Mouse (Mus musculus) right cerebral cortex, adult 2 months (tissue): Measurements from ENCODE around the gene Hsd17b1.

Experiments used
- DNase-seq, 2 experiments: peaks; one replicate each; pipeline ENCODE4 v3.0.0; 2021 to 2022; ENCODE audit warnings: low spot score in 2 of 2

Hsd17b1 gene

DNA sequence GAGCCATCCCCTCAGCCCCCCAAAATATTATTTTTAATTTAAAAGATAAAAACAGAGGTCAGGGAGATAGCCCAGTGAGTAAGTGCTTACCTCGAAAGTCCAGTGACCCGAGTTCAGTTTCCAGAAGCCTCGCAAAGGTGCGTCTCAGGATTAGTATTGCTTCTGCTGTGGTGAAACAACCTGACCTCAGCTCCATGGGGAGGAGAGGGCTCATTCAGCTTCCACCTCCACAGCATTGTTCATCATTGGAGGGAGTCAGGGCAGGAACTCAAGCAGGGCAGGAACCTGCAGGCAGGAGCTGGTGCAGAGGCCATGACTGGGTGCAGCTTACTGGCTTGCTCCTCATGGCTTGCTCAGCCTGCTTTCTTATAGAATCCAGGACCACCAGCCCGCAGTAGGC, 17.2 kb upstream of the Hsd17b1 start:
- no peak for DNase-seq

- no peak for DNase-seq
These were observed 15.9 kb upstream of the Hsd17b1 start for GRCm38 (mm10) chr11:101062165-101062884.

- DNase-seq = no peak
These were observed 15.1 kb upstream of the Hsd17b1 start for GRCm38 (mm10) chr11:101062971-101063675.

- peak in 1 of 2 experiments; percentile 52 for DNase-seq
These were observed 14.4 kb upstream of the Hsd17b1 start for GRCm38 (mm10) chr11:101063676-101064327.

- no peak for DNase-seq
These were observed 13.7 kb upstream of the Hsd17b1 start for GRCm38 (mm10) chr11:101064462-101064861.

- DNase-seq = no peak
These were observed 13.2 kb upstream of the Hsd17b1 start for GRCm38 (mm10) chr11:101065002-101065401.

DNA sequence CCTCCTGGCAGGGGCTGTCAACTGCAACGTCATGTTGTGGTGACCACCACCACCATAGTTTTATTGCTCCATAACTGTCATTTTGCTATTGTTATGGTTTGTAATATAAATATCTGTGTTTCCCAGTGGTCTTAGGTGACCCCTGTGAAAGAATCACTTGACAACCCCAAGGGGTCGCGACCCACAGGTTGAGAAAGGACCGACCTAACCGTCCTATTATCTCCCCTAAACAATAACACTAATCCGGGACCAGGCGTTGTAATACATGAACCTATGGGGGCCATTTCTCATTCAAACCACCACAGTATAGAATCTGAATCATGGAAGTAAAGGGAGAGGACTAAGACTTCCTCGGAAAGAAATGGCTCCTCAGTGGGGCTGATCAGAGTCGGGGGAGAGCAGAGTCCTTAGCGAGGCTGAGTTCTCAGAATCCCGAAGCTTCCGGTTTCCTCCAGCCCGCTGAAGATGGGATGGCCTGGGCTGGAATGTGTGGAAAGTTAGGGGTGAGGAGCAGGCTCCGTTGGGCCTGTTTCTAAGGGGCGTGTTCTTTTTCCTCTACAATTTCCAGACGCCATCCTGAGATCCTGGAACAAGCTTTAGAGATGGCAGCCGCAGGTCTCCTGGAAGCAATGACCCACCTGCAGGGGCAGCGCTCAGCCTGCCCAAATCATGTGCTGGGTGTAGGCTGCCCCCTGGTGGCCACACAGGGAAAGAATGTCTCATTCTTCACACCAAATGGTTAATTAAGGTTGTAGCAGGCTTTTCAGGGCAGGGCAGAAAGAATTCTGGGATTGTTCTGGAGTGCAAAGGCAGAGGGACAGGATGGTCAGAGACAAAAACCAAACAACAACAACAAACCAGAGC, 11.4 kb upstream of the Hsd17b1 start:
- DNase-seq = peak; percentile 86 to 89

GRCm38 (mm10) chr11:101069391-101070188, 8.6 kb upstream of the Hsd17b1 start, which contains the start of gene Naglu:
TSS of gene Naglu (plus strand) at chr11:101070012.
- DNase-seq = peak; percentile 95 to 97

DNA sequence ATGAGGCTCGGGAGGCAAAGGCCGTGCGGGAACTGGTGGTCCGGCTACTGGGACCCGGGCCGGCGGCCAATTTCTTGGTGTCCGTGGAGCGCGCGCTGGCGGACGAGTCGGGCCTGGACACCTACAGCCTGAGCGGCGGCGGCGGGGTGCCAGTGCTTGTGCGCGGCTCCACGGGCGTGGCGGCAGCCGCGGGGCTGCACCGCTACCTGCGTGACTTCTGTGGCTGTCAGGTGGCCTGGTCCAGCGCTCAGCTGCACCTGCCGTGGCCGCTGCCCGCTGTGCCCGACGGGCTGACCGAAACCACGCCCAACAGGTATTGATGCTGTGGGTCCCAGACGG, 8.1 kb upstream of the Hsd17b1 start:
- DNase-seq = no peak

DNA sequence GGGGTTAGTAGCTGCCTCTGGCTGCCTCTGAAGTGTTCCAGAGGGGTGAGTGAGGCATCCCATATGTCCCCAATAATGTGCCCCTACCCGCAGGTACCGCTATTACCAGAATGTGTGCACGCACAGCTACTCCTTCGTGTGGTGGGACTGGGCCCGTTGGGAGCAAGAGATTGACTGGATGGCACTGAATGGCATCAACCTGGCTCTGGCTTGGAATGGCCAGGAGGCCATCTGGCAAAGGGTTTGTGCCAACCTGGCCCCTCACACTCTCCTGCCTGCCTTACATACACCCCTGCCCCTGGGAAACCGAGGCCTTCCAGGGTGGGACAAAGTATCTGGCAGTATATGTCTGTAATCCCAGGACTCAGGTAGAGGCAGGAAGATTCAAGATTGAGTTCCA, 7.2 kb upstream of the Hsd17b1 start:
- DNase-seq = no peak

DNA sequence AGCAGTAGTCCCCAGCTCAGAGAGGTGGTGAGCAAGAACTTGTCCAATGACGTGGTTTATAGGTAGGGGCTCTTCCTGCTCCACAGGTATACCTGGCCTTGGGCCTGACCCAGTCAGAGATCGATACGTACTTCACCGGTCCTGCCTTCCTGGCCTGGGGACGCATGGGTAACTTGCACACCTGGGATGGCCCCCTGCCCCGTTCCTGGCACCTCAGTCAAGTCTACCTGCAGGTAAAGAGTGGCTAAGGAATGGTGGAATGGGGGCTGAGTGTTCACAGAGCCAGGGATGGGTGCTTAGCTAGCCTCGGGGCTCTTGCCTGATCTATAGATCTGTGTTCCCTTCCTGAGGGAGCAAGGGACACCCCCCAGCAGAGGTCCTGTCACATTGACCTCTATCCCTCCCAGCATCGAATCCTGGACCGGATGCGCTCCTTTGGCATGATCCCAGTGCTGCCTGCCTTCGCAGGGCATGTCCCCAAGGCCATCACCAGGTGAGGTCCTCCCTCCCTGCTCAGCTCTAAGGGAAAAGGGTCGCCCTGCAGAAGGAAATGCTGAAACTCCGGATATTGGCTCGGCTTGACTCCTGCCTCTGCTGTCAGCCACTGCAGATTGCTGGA, 6.3 kb upstream of the Hsd17b1 start:
- DNase-seq = no peak

GRCm38 (mm10) chr11:101079746-101080145, 1.5 kb downstream of the Hsd17b1 start:
- DNase-seq = no peak

DNA sequence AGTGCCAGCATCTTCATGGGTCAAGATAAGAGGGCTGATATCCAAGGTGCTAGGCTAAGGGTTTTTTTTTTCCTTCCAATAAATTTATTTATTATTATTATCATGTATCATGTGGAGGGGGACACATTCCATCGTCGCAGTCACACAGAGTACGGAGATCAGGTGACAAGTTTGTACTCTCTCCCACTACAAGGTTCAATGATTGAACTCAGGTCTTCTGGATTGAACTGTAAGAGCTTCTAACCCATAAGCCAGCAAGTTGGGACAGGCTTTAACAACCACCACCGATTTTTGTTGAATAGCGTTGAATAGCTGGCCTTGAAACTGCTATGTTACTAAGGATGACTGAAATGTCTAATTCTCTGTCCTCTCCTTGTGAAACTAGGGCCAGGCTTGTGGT, 2.2 kb downstream of the Hsd17b1 start:
- no peak for DNase-seq

GRCm38 (mm10) chr11:101081659-101082058, 3.4 kb downstream of the Hsd17b1 start:
- DNase-seq = no peak

DNA sequence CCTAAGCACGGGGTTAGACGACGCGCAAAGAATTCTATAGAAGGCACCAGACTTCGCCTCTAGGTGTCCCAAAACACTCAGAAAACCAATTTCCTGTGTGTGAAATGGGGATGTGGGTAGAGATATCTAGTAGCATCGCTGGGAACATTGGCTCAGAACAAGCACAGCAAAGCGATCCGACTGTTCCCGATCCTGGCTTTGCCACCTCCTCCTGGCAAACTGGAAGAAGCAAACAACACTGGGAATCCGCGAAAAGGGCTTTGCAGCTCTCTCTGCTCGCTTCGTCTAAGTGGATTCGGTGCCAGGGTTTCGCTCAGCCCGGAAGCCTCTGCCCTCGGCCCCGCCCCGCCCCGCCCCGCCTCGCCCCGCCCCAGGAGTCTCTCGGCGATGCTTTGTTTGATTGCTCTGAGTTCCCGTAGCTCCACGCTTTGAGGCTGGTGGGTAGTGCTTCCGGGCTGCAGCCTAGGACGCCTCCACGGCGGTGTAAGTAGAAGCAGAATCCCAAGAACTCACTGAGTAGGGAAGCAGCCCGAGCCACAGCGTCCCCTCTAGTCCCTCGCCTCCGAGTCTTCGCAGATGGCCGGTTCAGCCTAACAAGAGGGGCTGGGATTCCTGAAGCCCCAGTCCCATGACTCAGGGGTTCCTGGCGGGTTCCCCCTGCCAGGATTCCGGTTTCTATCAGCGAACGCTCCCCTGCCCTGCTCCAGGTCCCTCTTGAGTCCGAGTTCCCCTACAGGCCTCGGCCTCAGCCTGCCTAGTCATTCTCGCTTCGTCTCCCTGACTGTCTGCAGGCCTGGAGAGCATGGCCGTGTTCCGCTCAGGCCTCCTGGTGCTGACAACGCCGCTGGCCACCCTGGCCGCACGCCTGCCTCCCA, 4.2 kb downstream of the Hsd17b1 start, which contains the start of gene Coasy:
Gene Coasy (plus strand): TSS at position 358 of the 875 bp plus-strand sequence.
- DNase-seq = peak; percentile 92

GRCm38 (mm10) chr11:101083083-101083697, 5.0 kb downstream of the Hsd17b1 start:
- no peak for DNase-seq

- DNase-seq = no peak
These were observed 6.0 kb downstream of the Hsd17b1 start for GRCm38 (mm10) chr11:101084246-101084645.

GRCm38 (mm10) chr11:101084811-101085210, 6.6 kb downstream of the Hsd17b1 start:
- DNase-seq = no peak
